Mouse (Mus musculus) urinary bladder, postnatal 4 days (tissue): ENCODE data around the gene Itgb3bp.

Experiments
- DNase-seq, 2 experiments: peaks; one replicate each; pipeline ENCODE4 v3.0.0; 2021 to 2022; ENCODE audit warnings: low spot score in 2 of 2

The Itgb3bp gene

GRCm38 (mm10) chr4:99929613-99930517, at the start of gene Itgb3bp:
Gene Itgb3bp (minus strand): TSS chr4:99929813.
- DNase-seq = peak; percentile 71 to 72

DNA sequence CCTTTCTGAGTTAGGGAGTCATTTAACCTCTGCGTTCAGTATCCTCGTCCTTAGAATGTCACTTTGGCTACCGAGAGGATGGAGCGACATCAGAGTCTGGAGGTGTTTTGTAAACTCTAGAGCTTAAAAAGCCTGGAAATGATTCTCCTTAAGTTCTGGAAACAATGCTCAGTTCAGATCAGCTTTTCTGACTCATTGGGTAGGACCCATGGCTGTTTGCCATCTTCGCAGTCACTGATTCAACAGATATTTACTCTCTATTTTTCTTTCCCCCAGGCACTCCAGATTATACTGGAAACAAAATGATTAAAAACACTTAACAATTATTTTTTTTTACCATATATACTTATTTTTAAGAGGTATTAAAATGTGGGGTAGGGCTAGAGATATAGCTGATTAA, 49.7 kb upstream of the Itgb3bp start:
- no peak for DNase-seq

DNA sequence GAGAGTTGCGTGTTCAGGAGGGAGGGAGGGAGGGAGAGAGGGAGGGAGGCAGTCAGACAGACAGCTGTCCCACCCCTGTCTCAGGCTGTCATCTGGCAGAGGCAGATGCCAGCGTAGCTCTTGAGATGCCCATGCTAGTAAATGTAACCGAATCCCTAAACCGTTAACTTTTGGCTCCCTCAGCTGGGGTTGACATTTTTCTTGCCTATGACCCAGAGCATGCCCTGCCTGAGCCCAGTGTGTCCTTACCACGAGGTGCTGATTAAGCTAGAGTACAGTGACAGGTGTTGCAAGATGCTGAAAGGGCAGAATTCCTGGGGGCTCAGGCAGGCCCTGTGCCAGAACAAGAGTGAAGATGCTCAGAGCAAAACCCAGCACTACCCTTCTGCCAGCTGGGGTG, 44.8 kb upstream of the Itgb3bp start:
- no peak for DNase-seq

- no peak for DNase-seq
These were observed 44.3 kb upstream of the Itgb3bp start for GRCm38 (mm10) chr4:99973931-99974330.

DNA sequence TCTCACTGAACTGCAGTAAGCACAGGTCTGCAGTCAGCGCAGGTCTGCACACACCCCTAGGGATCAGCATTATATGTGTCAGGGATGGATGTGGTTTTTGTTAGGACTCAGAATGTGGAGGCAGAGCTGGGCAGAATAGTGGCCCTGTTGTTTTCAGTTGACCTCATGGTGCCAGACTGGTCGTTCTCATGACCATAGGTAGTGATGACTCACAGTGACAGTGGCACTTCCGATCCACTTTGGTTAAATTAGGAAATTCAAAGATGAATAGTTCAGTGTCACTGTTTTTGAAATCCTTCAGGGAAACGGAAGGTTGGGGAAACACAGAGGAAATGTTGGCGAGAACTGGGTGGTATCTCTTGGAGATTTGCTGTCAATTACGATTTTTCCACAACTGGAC, 43.3 kb upstream of the Itgb3bp start:
- no peak for DNase-seq

DNA sequence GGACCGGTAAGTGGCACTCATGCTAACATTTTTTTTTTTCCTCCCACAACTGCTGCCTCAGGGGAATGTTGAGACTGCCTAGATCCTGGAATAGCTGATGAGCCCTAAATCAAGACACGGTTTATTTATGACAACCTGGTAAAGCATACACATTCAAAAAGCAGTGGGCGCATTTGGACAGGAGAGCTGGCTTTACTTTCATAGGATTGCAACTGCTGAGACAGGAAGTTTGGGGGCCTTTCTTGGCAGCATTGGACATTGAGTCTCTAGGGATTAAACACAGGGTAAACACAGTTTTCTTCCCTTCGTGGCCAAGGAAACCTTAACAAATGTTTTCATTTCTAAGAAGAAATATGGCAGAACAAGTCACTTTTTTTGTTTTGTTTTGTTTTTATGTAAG, 40.5 kb upstream of the Itgb3bp start:
- DNase-seq = no peak

- peak in 1 of 2 experiments; percentile 28 for DNase-seq
These were observed 39.7 kb upstream of the Itgb3bp start for GRCm38 (mm10) chr4:99969328-99969727.

GRCm38 (mm10) chr4:99966555-99966954, 36.9 kb upstream of the Itgb3bp start:
- no peak for DNase-seq

DNA sequence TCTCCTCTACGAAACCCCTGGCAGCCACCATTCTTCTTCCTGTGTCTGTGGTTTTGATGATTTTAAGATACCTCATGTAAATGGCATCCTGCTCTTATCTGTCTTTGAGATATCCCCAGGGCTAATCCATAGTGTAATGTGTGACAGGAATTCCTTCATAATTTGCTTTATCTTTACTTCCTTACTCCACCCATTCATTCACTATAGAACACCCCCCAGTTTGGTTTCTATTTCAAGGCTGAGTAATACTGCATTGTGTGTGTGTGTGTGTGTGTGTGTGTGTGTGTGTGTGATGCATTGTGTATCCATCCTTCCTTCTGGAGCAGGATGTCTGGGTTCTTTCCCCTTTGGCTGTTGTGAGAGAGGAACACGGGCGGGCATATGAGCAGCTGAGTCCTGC, 29.7 kb upstream of the Itgb3bp start:
- DNase-seq = no peak

DNA sequence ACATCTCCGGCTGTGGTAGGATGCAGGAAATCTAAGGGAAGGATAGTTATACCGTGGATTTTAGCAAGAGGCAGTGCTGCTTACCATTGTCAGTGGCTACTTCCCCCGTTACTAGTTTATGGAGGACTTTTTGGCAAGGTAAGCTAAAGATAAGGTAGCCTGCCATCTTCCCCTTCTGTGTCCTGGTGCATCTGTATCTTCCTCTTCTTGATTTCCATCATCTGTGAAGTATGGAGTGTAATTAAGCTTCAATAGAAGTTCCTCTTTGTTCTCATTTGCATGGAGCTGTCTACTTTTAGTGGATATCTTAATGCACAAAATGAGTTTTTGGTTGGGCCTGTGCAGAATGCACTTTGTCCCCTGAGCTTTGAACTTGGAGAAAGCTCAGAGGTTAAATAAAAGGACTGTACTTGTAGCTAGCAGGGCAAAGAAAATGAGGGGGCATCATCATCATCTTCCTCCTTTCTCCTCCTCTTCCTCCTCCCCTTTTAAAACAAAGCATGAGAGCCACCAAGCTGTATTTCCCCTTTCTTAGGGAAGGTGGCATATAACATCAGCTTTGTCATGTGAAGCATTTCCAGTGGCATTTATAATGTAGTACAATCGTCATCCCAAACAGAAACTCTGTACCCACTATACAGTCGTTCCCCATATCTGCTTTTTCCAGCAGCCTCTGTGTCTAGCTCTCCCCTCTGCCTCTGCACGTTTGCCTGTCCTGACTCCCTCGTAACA, 28.6 kb upstream of the Itgb3bp start:
- DNase-seq = no peak

DNA sequence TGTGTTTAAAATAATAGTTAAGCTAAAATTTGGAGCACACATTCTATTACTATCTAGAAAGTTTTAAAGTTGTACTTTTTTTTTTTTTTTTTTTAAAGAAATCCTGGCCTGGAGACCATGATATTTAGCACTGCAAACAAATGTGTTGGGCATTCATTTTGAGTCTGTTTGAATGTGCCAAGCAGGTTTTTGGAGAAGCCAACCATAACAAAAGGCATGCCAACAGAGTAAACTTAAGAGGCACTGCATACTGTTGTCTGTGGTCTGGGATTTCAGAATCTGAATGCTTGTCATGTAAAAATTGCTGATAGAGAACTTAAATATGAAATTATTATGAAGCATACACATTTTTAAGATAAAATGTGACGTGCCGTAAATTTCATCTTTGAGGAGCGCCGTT, 27.6 kb upstream of the Itgb3bp start:
- no peak for DNase-seq

DNA sequence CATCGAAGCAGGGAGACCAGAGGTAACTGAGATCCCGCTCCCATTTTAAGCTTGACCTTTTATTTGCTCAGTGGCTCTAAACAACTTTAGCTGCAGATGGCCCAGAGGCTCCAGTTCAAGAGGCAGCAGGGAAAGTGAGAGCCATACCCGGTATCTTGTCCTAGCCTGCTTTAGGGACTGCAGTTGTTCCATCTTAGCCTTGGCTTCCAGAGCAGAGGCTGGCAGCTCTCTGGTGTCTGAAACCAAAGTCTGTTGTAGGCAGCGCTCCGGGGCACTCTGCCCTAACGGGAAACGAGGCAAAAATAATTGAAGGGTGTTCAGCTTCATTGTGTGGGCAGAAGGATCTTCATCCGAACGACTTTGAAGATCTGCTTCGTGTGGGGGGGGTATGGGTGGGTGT, 25.8 kb upstream of the Itgb3bp start:
- no peak for DNase-seq

DNA sequence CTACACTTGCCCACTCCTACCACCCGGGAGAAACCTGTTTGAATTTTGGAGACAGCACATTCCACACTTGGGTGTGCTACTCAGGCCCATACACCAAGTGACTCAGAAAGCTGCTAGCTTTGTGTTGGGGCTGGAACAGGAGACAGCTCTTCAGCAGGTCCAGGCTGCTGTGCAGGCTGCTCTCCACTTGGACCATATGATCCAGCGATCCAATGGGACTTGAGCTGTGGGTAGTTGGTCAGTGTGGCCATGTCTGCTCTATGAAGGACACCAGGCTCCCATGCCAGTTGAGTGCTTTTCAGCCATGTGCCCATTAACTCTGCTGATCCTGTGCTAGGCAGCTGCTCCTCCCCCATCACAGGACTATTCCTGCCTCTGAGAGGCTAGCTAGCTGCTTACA, 24.3 kb upstream of the Itgb3bp start:
- no peak for DNase-seq

DNA sequence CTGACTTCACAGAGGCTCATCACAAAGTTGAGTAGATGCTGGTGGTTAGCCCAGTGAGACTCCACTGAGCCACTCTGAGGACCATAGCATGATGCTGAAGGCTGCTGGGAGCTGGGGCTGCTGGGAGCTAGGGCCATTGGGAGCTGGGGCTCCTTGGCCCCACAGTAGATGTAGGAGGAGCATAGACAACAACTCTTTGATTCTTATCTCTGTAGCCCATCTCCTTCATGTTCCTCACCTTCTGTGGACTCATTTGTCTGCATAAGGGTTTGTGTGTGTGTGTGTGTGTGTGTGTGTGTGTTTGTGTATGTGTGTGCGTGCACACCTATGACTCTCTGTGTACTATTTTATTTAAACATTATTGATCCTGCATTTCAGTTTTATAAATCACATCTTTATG, 18.3 kb upstream of the Itgb3bp start:
- DNase-seq = no peak

DNA sequence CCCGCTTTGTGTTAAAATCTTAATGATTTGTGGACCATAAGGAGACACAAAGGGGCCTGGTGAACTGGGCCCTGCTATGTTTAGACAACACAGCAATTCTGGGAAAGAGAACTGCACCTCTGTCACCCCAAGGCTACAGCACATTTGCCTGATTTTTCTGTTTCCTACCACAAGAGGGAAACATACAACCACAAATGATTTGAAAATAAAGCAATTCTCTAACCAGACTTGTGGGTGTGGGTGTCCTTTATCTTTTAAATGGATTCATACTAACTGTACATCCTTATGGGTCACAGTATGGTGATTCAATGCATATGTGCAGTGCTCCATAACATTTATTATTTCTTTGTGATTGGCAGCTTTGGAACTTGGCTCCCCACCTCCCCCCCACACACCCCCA, 17.6 kb upstream of the Itgb3bp start:
- DNase-seq = no peak

DNA sequence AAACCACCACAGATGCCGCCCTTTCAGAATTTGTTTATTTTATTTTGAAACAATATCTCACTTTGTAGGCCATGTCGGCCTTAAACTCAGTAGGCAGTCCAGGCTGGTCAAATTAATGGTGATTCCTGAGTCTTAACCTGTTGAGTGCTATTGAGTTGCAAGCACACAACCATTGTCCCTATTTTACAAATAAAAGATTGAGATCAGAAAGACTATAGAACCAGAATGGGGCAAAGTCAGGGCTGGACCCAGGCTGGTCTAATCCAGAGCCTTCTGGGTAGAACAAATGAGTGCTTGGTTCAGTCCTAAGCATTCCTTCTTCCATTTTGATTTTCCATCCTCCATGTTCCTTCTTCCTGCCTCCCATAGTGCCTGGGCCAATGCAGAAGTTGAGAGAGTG, 16.9 kb upstream of the Itgb3bp start:
- no peak for DNase-seq

DNA sequence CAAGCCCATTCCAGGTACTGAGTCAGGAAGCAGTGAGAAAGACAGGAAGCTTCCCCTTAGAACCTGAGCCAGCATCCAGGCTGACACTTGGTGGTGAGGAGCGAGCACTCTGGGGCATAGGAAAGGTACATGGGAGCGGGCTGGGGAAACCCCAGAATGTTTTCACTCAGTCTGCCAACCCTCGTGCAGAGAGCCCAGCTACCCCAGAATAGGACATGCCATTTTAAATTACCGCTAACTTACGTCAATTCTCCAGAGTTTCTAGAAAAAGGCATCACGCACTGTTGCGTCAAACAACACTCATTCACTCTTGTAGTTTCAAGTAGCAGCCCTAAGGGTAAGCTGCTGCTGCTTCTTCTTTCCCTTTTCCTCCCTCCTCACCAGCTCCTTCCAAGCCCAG, 15.4 kb upstream of the Itgb3bp start:
- DNase-seq = no peak

DNA sequence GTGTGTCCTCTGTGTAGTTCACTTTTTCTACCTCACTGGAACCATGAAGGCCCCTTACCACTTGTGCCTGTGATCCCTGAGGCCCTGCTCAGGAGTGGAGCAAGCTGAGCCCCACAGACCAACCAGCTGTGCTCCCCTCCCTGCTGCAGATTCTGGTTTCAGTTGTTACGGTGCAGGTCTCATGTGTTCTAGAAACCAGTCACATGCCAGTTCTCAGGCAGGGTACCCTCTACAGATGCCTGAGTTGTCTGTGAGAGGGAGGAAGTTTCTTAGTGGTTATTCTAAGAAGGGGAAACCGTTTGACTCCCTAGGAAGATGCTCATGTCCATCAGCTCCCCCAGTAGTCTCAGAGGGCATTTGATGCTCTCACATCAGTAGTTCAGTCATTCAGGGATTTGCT, 15.0 kb upstream of the Itgb3bp start:
- DNase-seq = no peak

- DNase-seq = no peak
These were observed 12.2 kb upstream of the Itgb3bp start for GRCm38 (mm10) chr4:99941655-99942414.

- peak in 1 of 2 experiments; percentile 45 for DNase-seq
These were observed 10.3 kb upstream of the Itgb3bp start for GRCm38 (mm10) chr4:99939711-99940505.

GRCm38 (mm10) chr4:99936278-99936677, 6.7 kb upstream of the Itgb3bp start:
- no peak for DNase-seq

- DNase-seq = no peak
These were observed 5.2 kb upstream of the Itgb3bp start for GRCm38 (mm10) chr4:99934859-99935258.
